Mouse (Mus musculus) spleen, adult 2 months (tissue): ENCODE measurements at regions not wholly inside any gene's neighbourhood (a gene's known extent, or its start where the extent isn't known, plus 50 kb on each side); places are given as distances from the start of the nearest gene placed in this dataset.

Source experiments
- CTCF ChIP-seq: fragments of 200-500 bp; IDR thresholded peaks from 2 replicates; pipeline ENCODE4 v1.5.1; 2011; ENCODE audit warnings: mild to moderate bottlenecking, inconsistent platforms; ENCODE audit not compliant: insufficient read depth, insufficient read length, insufficient replicate concordance; ENCODE audit errors: extremely low read depth
- POLR2A ChIP-seq: fragments of 200-500 bp; IDR thresholded peaks from 2 replicates; pipeline ENCODE4 v1.6.1; 2011; ENCODE audit warnings: low read depth, low read length, inconsistent platforms

DNA sequence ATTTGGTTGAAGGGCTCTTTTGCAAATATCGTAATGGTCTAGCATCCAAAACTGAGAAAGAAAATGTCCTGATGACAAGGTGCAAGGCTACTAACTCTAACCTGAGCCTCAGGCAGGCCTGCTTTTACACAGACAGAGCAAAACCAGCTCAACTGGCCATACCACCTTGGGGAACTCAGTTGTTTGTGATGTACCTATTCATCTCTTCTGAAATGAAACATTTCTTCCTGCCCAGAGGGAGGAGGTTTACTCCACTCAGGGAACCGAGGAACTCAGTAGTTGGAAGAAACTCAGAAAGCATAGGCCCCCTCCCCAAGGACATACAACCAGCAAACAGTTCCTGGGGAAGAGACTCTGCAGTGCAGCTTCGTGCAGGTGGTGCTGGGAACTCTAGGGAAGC is 108.4 kb upstream of the Gnao1 start:
- TF ChIP-seq POLR2A = no peak
- TF ChIP-seq CTCF = no peak
